In the genomic region with DNA sequence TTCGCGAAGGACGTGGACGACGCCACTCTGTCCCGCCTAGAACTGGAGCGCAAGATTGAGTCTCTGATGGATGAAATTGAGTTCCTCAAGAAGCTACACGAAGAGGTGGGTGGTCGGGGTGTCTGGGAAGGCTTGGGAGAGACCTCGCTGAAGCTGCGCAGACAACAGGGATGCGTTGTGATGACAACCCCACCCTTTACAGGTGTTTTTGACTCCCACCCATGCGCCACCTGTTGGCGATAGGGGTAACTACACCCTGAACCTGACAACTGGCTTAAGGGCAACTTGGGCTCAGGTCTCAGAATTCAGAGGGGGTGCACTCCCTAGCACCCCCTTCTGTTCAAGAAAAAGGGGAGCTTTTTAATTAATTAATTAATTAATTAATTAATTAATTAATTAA, we compare ENCODE assay signal across 8 mouse cellular contexts. TPM values are rescaled to one million over a fixed set of nuclear protein-coding genes. Genes with fewer than 3 reads are reported as not detected.
A peak's percentile ranks its signal among the peaks of the same experiment; 100 is the strongest.
DNase-seq lines count a peak whose midpoint lies in the region; ATAC-seq lines count a peak whose summit lies in the region.

No protein-coding gene starts in this region.

- peak; percentile 67 for DNase-seq in kidney, postnatal 4 days
- no peak for DNase-seq in kidney, adult 8-10 months
- DNase-seq in brain, adult 2 months (ENCODE audit: low read depth, low spot score) = peak; percentile 22
- DNase-seq in heart, postnatal 4 days = peak; percentile 45
- peak; percentile 61 to 77 for DNase-seq in spleen, postnatal 10 days (ENCODE audit: low spot score in 2 of 2)
- no peak for DNase-seq in layer of hippocampus, adult 8-10 months (ENCODE audit: low spot score in 2 of 2)

- no peaks in the 10 kb centered on the region for H3K36me3 ChIP-seq in lung, embryonic 15.5 days

- H3K9ac ChIP-seq in lung, embryonic 15.5 days = no peak overlapping the region

- 6% methylated on average over 14 of the region's 14 CpGs for WGBS in lung, embryonic 15.5 days

- no peak for ATAC-seq in lung, embryonic 15.5 days (ENCODE audit: borderline replicate concordance, extremely low read depth, low FRiP score, low TSS enrichment)
- no peak for ATAC-seq in monocyte, adult 5-6 weeks (replicated peaks; ENCODE audit: insufficient number of reproducible peaks, low FRiP score, low TSS enrichment, poor library complexity, severe bottlenecking)

- peaks cover 24% of the 10 kb centered on the region for H3K4me1 ChIP-seq in lung, embryonic 15.5 days

- no peaks in the 10 kb centered on the region for H3K9me3 ChIP-seq in lung, embryonic 15.5 days

- H3K4me3 ChIP-seq in lung, embryonic 15.5 days = peak overlapping the region; percentile 35; the same call in 1 of the 2 replicates

- H3K27me3 ChIP-seq in lung, embryonic 15.5 days = peaks cover 79% of the 10 kb centered on the region

- peak overlapping the region; percentile 75; the same call in 1 of the 2 replicates for H3K4me2 ChIP-seq in lung, embryonic 15.5 days

- no peak overlapping the region for H3K27ac ChIP-seq in lung, embryonic 15.5 days

RNA-seq across cellular contexts. Expression of a gene that starts 1.4 kb away (rescaled TPM):
- total RNA-seq in heart, postnatal 4 days (2021) = 1 to 10 TPM in 1 of 2 experiments, under 1 TPM in 1; 0.60 to 1.3 TPM
- 3.1 and 6.8 TPM in 2 replicates for polyA plus RNA-seq in lung, embryonic 15.5 days (2015; fragmentation: Nextera tagmentation; extraction: Ambion mirVana)
- total RNA-seq in layer of hippocampus, adult 8-10 months (2022) = 1 to 10 TPM in 3 of 4 experiments, under 1 TPM in 1; 0.96 to 1.9 (median 1.4) TPM
- total RNA-seq in monocyte, adult 5-6 weeks (2017) = 1.1 TPM in 1 of 3 replicates, not detected in the others

RNA-seq across cellular contexts. Expression of a gene that starts 18.0 kb away (rescaled TPM):
- total RNA-seq in heart, postnatal 4 days (2021) = 10 to 100 TPM; 17.8 to 18.7 TPM
- polyA plus RNA-seq in lung, embryonic 15.5 days (2015; fragmentation: Nextera tagmentation; extraction: Ambion mirVana) = 35.4 and 41.9 TPM in 2 replicates
- under 1 TPM; 0.33 to 0.66 (median 0.46) TPM for total RNA-seq in layer of hippocampus, adult 8-10 months (2022)
- 2.3 to 3.6 TPM in 2 of 3 replicates, not detected in the other for total RNA-seq in monocyte, adult 5-6 weeks (2017)

RNA-seq across cellular contexts. Expression of a gene that starts 26.6 kb away (rescaled TPM):
- 100 to 1,000 TPM; 200 to 203 TPM for total RNA-seq in heart, postnatal 4 days (2021)
- 211 and 224 TPM in 2 replicates for polyA plus RNA-seq in lung, embryonic 15.5 days (2015; fragmentation: Nextera tagmentation; extraction: Ambion mirVana)
- total RNA-seq in layer of hippocampus, adult 8-10 months (2022) = 10 to 100 TPM; 47.7 to 64.5 (median 52.7) TPM
- 104 to 150 TPM (median 116 TPM) in 3 replicates for total RNA-seq in monocyte, adult 5-6 weeks (2017)

RNA-seq across cellular contexts. Expression of a gene that starts 31.3 kb away (rescaled TPM):
- under 1 TPM in 1 of 2 experiments, not detected in 1; 0.19 TPM for total RNA-seq in heart, postnatal 4 days (2021)
- not detected in 2 replicates for polyA plus RNA-seq in lung, embryonic 15.5 days (2015; fragmentation: Nextera tagmentation; extraction: Ambion mirVana)
- under 1 TPM in 1 of 4 experiments, not detected in 3; 0.21 TPM for total RNA-seq in layer of hippocampus, adult 8-10 months (2022)
- total RNA-seq in monocyte, adult 5-6 weeks (2017) = not detected in 3 replicates

RNA-seq across cellular contexts. Expression of a gene that starts 36.6 kb away (rescaled TPM):
- 1 to 10 TPM in 1 of 2 experiments, under 1 TPM in 1; 0.79 to 1.2 TPM for total RNA-seq in heart, postnatal 4 days (2021)
- 1.7 and 1.9 TPM in 2 replicates for polyA plus RNA-seq in lung, embryonic 15.5 days (2015; fragmentation: Nextera tagmentation; extraction: Ambion mirVana)
- under 1 TPM in 3 of 4 experiments, not detected in 1; 0.31 to 0.39 (median 0.34) TPM for total RNA-seq in layer of hippocampus, adult 8-10 months (2022)
- not detected in 3 replicates for total RNA-seq in monocyte, adult 5-6 weeks (2017)

Comparison
In these comparisons a context has a peak if more than half of its experiments do, and no peak if none do; other contexts are left out.
1. DNase-seq: peak in kidney, postnatal 4 days (2 of 2), brain, adult 2 months (single experiment), heart, postnatal 4 days (single experiment) and spleen, postnatal 10 days (2 of 2); none in kidney, adult 8-10 months (0 of 2) and layer of hippocampus, adult 8-10 months (0 of 2).